Mouse (Mus musculus) kidney, embryonic 16.5 days (tissue): ENCODE measurements at regions not wholly inside any gene's neighbourhood (a gene's known extent, or its start where the extent isn't known, plus 50 kb on each side); places are given as distances from the start of the nearest gene placed in this dataset.

Experiments
- ATAC-seq: fragments of 200-750 bp; cut with Nextera tagmentation; 2 replicates; pipeline ENCODE4 v1.8.0; 2017; ENCODE audit warnings: moderate TSS enrichment; ENCODE audit not compliant: low FRiP score, low TSS enrichment
- H3K27ac ChIP-seq: fragments of 300-500 bp; sonication (generic); 2 replicates; pipeline ENCODE4 v1.5.1; 2014; ENCODE audit warnings: low read length
- H3K27me3 ChIP-seq: fragments of 300-500 bp; sonication (generic); 2 replicates; pipeline ENCODE4 v1.6.1; 2014; ENCODE audit warnings: low read length, control low read depth, mixed read lengths; ENCODE audit not compliant: insufficient read depth
- H3K36me3 ChIP-seq: fragments of 300-500 bp; sonication (generic); 2 replicates; pipeline ENCODE4 v1.6.1; 2014; ENCODE audit warnings: low read length, control low read depth, mixed read lengths; ENCODE audit not compliant: insufficient read depth
- H3K4me1 ChIP-seq: fragments of 300-500 bp; sonication (generic); 2 replicates; pipeline ENCODE4 v1.6.1; 2014; ENCODE audit warnings: low read length, control low read depth, mixed read lengths; ENCODE audit not compliant: insufficient read depth
- H3K4me2 ChIP-seq: fragments of 300-500 bp; sonication (generic); replicated peaks from 2 replicates; pipeline ENCODE4 v1.6.1; 2014; ENCODE audit warnings: low read depth, low read length
- H3K4me3 ChIP-seq: fragments of 300-500 bp; sonication (generic); 2 replicates; pipeline ENCODE4 v1.5.1; 2014; ENCODE audit warnings: mild to moderate bottlenecking, low read length
- H3K9ac ChIP-seq: fragments of 300-500 bp; sonication (generic); replicated peaks from 2 replicates; pipeline ENCODE4 v1.6.1; 2014; ENCODE audit warnings: low read length
- H3K9me3 ChIP-seq: fragments of 300-500 bp; sonication (generic); 2 replicates; pipeline ENCODE4 v1.6.1; 2016; ENCODE audit warnings: low read length, control low read depth
- WGBS: fragments of 180-500 bp; shearing (Covaris S2); extraction: QIAGEN DNeasy Blood & Tissue Kit; methylation state at CpG from one replicate; pipeline ENCODE4 v1.1.7; 2014; 5-methylcytosine and 5-hydroxymethylcytosine counted together

- H3K9ac ChIP-seq, result no peak overlapping the region
- peak overlapping the region; percentile 90; the same call in 1 of the 2 replicates for H3K27ac ChIP-seq
- 27% methylated on average over 11 of the region's 11 CpGs for WGBS
- H3K27me3 ChIP-seq, result no peaks in the 10 kb centered on the region
- no peak overlapping the region for H3K4me3 ChIP-seq
- H3K36me3 ChIP-seq, result no peaks in the 10 kb centered on the region
- H3K4me2 ChIP-seq, result no peak overlapping the region
- peaks cover 15% of the 10 kb centered on the region for H3K4me1 ChIP-seq
- no peaks in the 10 kb centered on the region for H3K9me3 ChIP-seq
- peak; percentile 91 for ATAC-seq
These were observed 232.8 kb upstream of the Tcf21 start for GRCm38 (mm10) chr10:23052480-23053378.

DNA sequence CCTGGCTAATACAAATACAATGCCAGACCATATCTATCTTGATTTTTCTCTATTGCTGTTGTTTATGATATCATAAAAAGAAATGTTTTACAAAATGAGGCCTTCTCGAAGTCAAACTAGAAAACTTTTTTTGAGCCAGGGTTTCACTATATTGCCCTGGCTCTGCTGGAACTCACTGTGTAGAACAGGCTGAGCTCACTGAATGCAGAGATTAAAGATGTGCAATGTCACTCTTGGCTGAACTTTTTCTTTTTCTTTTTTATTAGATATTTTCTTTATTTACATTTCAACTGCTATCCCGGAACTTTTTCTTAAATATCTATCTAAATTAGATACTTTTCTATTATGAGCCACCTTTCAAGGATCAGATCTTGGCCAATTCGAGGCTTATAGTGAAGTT lies 224.5 kb upstream of the Tcf21 start:
- Histone ChIP-seq H3K4me3 (no peak overlapping the region), H3K27me3 (no peaks in the 10 kb centered on the region), H3K4me2 (no peak overlapping the region), H3K4me1 (no peaks in the 10 kb centered on the region), H3K9me3 (no peaks in the 10 kb centered on the region), H3K27ac (no peak overlapping the region), H3K9ac (no peak overlapping the region), H3K36me3 (no peaks in the 10 kb centered on the region)
- no peak for ATAC-seq
- WGBS, result 78% methylated on average over 3 of the region's 3 CpGs

DNA sequence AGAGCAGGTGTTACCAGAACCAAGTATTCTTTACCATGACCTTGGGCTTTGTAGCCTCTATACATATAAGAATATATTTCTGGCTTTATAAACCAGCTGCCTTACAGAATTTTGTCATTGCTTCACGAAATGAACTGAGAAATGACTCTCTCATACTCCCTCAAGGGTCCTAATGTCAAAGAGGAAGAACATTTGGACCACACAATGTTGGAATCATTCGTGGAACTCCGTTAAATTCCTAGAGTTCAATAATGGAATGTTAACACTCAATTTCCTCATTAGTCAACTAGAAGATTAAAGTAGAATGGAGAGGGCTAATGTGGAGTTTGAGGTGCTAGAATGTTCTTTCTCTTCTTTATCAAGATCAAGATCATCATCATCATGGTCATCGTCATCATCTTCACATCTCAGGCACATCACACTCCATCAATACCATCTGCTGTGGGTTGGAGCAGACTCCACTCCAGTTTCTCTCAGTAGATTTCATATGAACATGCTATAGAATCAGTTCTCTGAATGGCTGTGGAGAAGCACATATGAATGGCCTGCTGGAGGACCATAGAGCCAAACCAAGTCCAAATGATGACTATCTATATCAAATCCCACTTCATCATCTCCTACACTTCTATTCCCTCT lies 211.6 kb upstream of the Tcf21 start:
- 71% methylated on average over 4 of the region's 4 CpGs for WGBS
- H3K9me3 ChIP-seq, result no peaks in the 10 kb centered on the region
- H3K27me3 ChIP-seq, result no peaks in the 10 kb centered on the region
- no peaks in the 10 kb centered on the region for H3K4me1 ChIP-seq
- no peak overlapping the region for H3K27ac ChIP-seq
- H3K9ac ChIP-seq, result no peak overlapping the region
- no peak for ATAC-seq
- H3K36me3 ChIP-seq, result no peaks in the 10 kb centered on the region
- H3K4me2 ChIP-seq, result no peak overlapping the region
- no peak overlapping the region for H3K4me3 ChIP-seq

DNA sequence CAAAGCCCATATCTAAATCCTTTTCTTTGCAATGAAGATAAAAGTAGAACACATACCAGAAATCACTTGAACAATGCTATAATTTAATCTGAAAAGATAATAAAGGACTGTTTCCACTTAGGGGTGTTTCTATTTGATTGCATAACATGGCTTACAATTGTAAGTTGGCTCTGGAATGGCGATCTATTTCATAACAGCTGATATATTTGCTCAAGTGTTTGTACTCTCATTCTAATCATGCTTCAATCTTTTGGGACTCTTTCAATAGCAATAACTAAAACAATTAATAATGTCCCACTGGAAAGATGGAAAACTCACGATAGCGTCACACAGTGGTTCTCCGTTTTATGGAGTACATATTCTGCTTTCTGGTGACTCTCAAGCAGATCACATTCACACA lies 208.0 kb upstream of the Tcf21 start:
- Histone ChIP-seq H3K9ac (no peak overlapping the region), H3K27ac (no peak overlapping the region), H3K4me1 (no peaks in the 10 kb centered on the region), H3K9me3 (no peaks in the 10 kb centered on the region), H3K36me3 (no peaks in the 10 kb centered on the region), H3K4me2 (no peak overlapping the region), H3K4me3 (no peak overlapping the region), H3K27me3 (no peaks in the 10 kb centered on the region)
- WGBS, result 80% methylated on average over 4 of the region's 4 CpGs
- ATAC-seq, result no peak

DNA sequence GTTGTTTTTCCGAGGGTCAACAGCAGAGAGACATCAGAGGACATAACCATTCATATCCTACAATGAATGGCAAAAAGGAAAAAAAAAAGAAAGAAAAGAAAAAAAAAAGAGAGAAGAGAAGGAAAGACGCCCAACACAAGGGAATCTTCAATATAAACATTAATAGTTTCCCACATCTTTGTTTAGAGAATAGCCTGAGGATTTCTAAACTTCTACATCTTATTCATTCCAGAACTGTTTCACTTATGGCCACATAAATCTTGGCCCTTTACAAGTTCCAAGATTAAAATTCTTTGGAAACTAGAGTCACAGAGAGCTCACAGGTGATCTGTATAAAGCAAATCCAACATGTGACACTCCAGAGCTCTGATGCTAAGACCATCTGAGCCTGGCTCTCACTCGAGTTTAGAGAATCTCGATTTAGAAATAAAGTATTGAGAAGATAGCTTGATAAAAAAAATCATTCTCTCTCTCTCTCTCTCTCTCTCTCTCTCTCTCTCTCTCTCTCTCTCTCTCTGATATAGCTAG lies 197.2 kb upstream of the Tcf21 start:
- H3K9me3 ChIP-seq, result no peaks in the 10 kb centered on the region
- no peak overlapping the region for H3K9ac ChIP-seq
- peaks cover 8% of the 10 kb centered on the region; the same call in 1 of the 2 replicates for H3K4me1 ChIP-seq
- peak overlapping the region; percentile 86; the same call in 1 of the 2 replicates for H3K27ac ChIP-seq
- WGBS, result 57% methylated on average over 4 of the region's 4 CpGs
- ATAC-seq, result no peak
- no peaks in the 10 kb centered on the region for H3K36me3 ChIP-seq
- no peaks in the 10 kb centered on the region for H3K27me3 ChIP-seq
- no peak overlapping the region for H3K4me2 ChIP-seq
- no peak overlapping the region for H3K4me3 ChIP-seq

DNA sequence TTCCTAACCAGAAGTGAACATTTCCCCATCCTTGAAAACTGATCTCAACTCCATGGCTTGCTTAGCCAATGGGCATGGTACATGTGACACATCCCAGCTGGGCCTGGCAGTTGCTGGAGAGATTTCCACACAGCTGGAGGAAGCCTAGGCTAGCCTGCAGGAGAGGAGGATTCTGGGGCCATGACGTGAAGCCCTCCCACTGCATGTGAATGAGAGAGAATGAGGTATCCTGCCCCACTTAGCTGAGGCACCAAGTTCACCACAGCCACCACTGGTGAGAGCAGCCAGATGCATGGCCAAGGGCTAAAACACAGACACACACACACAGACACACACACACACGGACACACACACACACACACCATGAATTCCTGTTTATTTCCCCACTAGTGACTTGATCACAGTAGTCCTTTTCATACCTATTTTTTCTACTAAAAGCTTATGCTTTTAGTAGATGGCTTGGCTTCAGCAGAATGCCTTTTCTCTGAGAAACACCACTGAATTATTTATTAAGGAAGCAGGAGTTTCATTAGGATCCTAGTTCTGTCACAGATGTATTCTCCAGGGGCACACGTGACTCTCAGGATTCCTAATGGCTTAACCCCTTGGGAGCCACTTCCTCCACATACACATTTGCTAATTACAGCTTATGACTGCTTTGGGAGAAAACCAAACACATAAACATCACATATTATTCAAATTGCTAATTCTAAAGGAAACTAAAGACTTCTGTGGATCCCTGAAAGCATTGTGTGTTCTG lies 196.1 kb upstream of the Tcf21 start:
- H3K9ac ChIP-seq, result no peak overlapping the region
- peak overlapping the region; percentile 86 for H3K27ac ChIP-seq
- H3K4me3 ChIP-seq, result no peak overlapping the region
- H3K9me3 ChIP-seq, result no peaks in the 10 kb centered on the region
- ATAC-seq, result no peak
- no peaks in the 10 kb centered on the region for H3K27me3 ChIP-seq
- H3K36me3 ChIP-seq, result no peaks in the 10 kb centered on the region
- 43% methylated on average over 3 of the region's 3 CpGs for WGBS
- peaks cover 8% of the 10 kb centered on the region; the same call in 1 of the 2 replicates for H3K4me1 ChIP-seq
- H3K4me2 ChIP-seq, result no peak overlapping the region

DNA sequence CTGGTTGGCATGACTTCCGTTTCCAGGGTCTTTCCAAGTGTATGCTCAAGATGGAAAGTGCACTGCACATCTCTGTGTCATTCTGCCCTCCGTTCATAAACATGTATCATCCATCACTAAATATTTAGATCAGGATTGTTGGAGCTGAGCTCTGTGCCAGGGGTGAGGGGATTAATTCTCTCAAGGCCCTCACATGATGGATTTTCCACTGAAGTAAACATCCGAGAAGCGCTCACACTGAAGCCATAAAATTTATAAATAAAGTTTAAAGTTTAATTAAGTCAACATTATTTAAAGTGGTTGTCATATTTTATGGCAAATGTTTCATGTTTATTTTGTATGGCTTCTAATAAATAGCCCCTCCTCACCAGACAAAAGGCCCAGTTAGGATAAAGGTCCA lies 190.7 kb upstream of the Tcf21 start:
- peak; percentile 84 for ATAC-seq
- H3K4me1 ChIP-seq, result 0 out of 2 replicates have a peak, but pooled peaks cover under 1% of the 10 kb centered on the region
- H3K4me2 ChIP-seq, result no peak overlapping the region
- no peaks in the 10 kb centered on the region for H3K9me3 ChIP-seq
- H3K27ac ChIP-seq, result peak overlapping the region; percentile 55
- no peaks in the 10 kb centered on the region for H3K36me3 ChIP-seq
- WGBS, result 57% methylated on average over 4 of the region's 4 CpGs
- no peaks in the 10 kb centered on the region for H3K27me3 ChIP-seq
- no peak overlapping the region for H3K4me3 ChIP-seq
- H3K9ac ChIP-seq, result no peak overlapping the region

DNA sequence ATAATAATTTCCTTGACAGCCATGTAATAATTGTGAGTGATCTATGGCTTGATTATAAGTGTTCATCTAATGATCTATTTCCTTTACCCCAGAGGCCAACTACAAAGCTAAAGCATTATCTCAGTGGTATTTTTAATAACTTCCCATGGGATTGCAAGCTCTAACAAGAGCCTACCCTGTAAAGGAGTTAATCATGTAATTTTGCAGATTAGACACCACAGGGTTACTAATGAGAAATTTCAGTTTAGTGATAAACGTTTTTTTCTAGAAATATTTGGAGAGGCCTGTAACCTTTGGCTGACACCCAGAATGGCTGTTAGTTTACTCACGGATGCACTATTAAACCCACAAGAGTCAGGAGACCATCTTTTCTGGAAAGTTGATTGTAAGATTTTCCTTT lies 190.2 kb upstream of the Tcf21 start:
- no peaks in the 10 kb centered on the region for H3K9me3 ChIP-seq
- H3K27ac ChIP-seq, result peak overlapping the region; percentile 55
- ATAC-seq, result peak; percentile 70
- no peaks in the 10 kb centered on the region for H3K4me1 ChIP-seq
- H3K4me3 ChIP-seq, result no peak overlapping the region
- H3K27me3 ChIP-seq, result no peaks in the 10 kb centered on the region
- H3K9ac ChIP-seq, result no peak overlapping the region
- 47% methylated on average over 2 of the region's 2 CpGs for WGBS
- H3K4me2 ChIP-seq, result no peak overlapping the region
- H3K36me3 ChIP-seq, result no peaks in the 10 kb centered on the region

- Histone ChIP-seq H3K4me2 (no peak overlapping the region), H3K27me3 (no peaks in the 10 kb centered on the region), H3K9me3 (no peaks in the 10 kb centered on the region), H3K36me3 (no peaks in the 10 kb centered on the region), H3K4me3 (no peak overlapping the region), H3K27ac (no peak overlapping the region), H3K4me1 (no peaks in the 10 kb centered on the region), H3K9ac (no peak overlapping the region)
- whole genome bisulfite sequencing, result 88% methylated on average over 1 of the region's 1 CpGs
- no peak for ATAC-seq
These were observed 184.8 kb upstream of the Tcf21 start for GRCm38 (mm10) chr10:23004768-23005167.
